Mouse (Mus musculus) MEL (cell line): ENCODE results near the gene Jmjd1c. TPM values are rescaled to one million over a fixed set of nuclear protein-coding genes. Genes with fewer than 3 reads are reported as not detected.

ENCODE experiments used
- DNase-seq: peaks from one replicate; pipeline ENCODE4 v3.0.0; 2011; ENCODE audit warnings: low read depth, low spot score
- H3K27ac ChIP-seq: 2 replicates; pipeline ENCODE4 v1.5.1; 2012; ENCODE audit warnings: low read depth, mild to moderate bottlenecking, control low read depth, low read length, moderate library complexity; ENCODE audit not compliant: control insufficient read depth
- H3K27me3 ChIP-seq, 2 experiments: fragments of 150-350 bp in 1 of 2; sonication (generic) in 1 of 2; 2 replicates each; pipeline ENCODE4 v1.6.1; 2012; ENCODE audit warnings: low read length in 2 of 2, mild to moderate bottlenecking in 2 of 2, improper control_type of control experiment in 1 of 2, moderate library complexity in 1 of 2; ENCODE audit not compliant: insufficient read depth in 2 of 2, control insufficient read depth in 1 of 2
- H3K36me3 ChIP-seq, 2 experiments: 2 replicates each; pipeline ENCODE4 v1.6.1; 2012 to 2014; ENCODE audit warnings: low read length in 2 of 2, improper control_type of control experiment in 1 of 2, inconsistent platforms in 1 of 2, mild to moderate bottlenecking in 1 of 2; ENCODE audit not compliant: insufficient read depth in 2 of 2, control insufficient read depth in 1 of 2
- H3K4me1 ChIP-seq, 2 experiments: fragments of 150-350 bp in 1 of 2; sonication (generic) in 1 of 2; 2 replicates each; pipeline ENCODE4 v1.6.1; 2012; ENCODE audit warnings: low read length in 2 of 2, improper control_type of control experiment in 1 of 2, mild to moderate bottlenecking in 1 of 2; ENCODE audit not compliant: insufficient read depth in 2 of 2, control insufficient read depth in 1 of 2
- H3K4me3 ChIP-seq, 2 experiments: fragments of 150-350 bp in 1 of 2; sonication (generic) in 1 of 2; 2 replicates each; pipeline ENCODE4 v1.5.1; 2012; ENCODE audit warnings: low read depth in 2 of 2, low read length in 2 of 2, mild to moderate bottlenecking in 2 of 2, moderate library complexity in 2 of 2, control low read depth in 1 of 2, improper control_type of control experiment in 1 of 2; ENCODE audit not compliant: control insufficient read depth in 1 of 2, insufficient read depth in 1 of 2
- H3K79me2 ChIP-seq: 2 replicates; pipeline ENCODE4 v1.6.1; 2012; ENCODE audit warnings: mild to moderate bottlenecking, low read length, moderate library complexity; ENCODE audit not compliant: control insufficient read depth, poor library complexity, insufficient read depth
- H3K9ac ChIP-seq: 2 replicates; pipeline ENCODE4 v1.6.1; 2012; ENCODE audit warnings: low read depth, mild to moderate bottlenecking, control low read depth, low read length, moderate library complexity; ENCODE audit not compliant: control insufficient read depth, poor library complexity, severe bottlenecking
- H3K9me3 ChIP-seq: fragments of 150-350 bp; sonication (generic); replicated peaks from 2 replicates; pipeline ENCODE4 v1.6.1; 2012; ENCODE audit warnings: mild to moderate bottlenecking, low read length, improper control_type of control experiment, moderate library complexity; ENCODE audit not compliant: insufficient read depth
- BHLHE40 ChIP-seq: IDR thresholded peaks from 2 replicates; pipeline ENCODE4 v1.6.1; 2012; ENCODE audit warnings: low read depth, mild to moderate bottlenecking, inconsistent platforms, low read length, improper control_type of control experiment, borderline replicate concordance
- CHD1 ChIP-seq: IDR thresholded peaks from 2 replicates; pipeline ENCODE4 v1.6.1; 2012; ENCODE audit warnings: low read depth, mild to moderate bottlenecking, inconsistent platforms, low read length, improper control_type of control experiment
- CHD2 ChIP-seq: IDR thresholded peaks from 2 replicates; pipeline ENCODE4 v1.6.1; 2011; ENCODE audit warnings: low read length, improper control_type of control experiment
- CTCF ChIP-seq, 3 experiments: IDR thresholded peaks in 2 of 3; conservative IDR thresholded peaks in 1 of 3; 2 replicates each; pipeline ENCODE4 v1.5.1; 2011 to 2012; ENCODE audit warnings: low read length in 3 of 3, low read depth in 2 of 3, mild to moderate bottlenecking in 2 of 3, improper control_type of control experiment in 1 of 3, inconsistent platforms in 1 of 3, mixed read lengths in 1 of 3, moderate library complexity in 1 of 3; ENCODE audit not compliant: control insufficient read depth in 1 of 3, insufficient read depth in 1 of 3, poor library complexity in 1 of 3, severe bottlenecking in 1 of 3
- E2F4 ChIP-seq: IDR thresholded peaks from 2 replicates; pipeline ENCODE4 v1.6.1; 2011; ENCODE audit warnings: low read depth, low read length, improper control_type of control experiment, borderline replicate concordance
- EP300 ChIP-seq, 2 experiments: IDR thresholded peaks; 2 replicates each; pipeline ENCODE4 v1.6.1; 2011; ENCODE audit warnings: improper control_type of control experiment in 2 of 2, low read length in 2 of 2, low read depth in 1 of 2, mild to moderate bottlenecking in 1 of 2
- ETS1 ChIP-seq: IDR thresholded peaks from 2 replicates; pipeline ENCODE4 v1.6.1; 2012; ENCODE audit warnings: low read depth, mild to moderate bottlenecking, inconsistent platforms, low read length, improper control_type of control experiment, moderate library complexity
- GABPA ChIP-seq: IDR thresholded peaks from 2 replicates; pipeline ENCODE4 v1.6.1; 2012; ENCODE audit warnings: low read depth, mild to moderate bottlenecking, inconsistent platforms, low read length, improper control_type of control experiment, moderate library complexity
- GATA1 ChIP-seq: IDR thresholded peaks from 2 replicates; pipeline ENCODE4 v1.6.1; 2011; ENCODE audit warnings: low read depth, low read length, improper control_type of control experiment
- HCFC1 ChIP-seq: IDR thresholded peaks from 2 replicates; pipeline ENCODE4 v1.6.1; 2012; ENCODE audit warnings: low read depth, mild to moderate bottlenecking, inconsistent platforms, low read length, improper control_type of control experiment, moderate library complexity
- JUND ChIP-seq: IDR thresholded peaks from 2 replicates; pipeline ENCODE4 v1.6.1; 2011; ENCODE audit warnings: low read depth, mild to moderate bottlenecking, improper control_type of control experiment, low read length
- KAT2A ChIP-seq: conservative IDR thresholded peaks from 2 replicates; pipeline ENCODE4 v1.6.1; 2012; ENCODE audit warnings: low read depth, low read length, improper control_type of control experiment, inconsistent platforms
- MAFK ChIP-seq: IDR thresholded peaks from 2 replicates; pipeline ENCODE4 v1.6.1; 2011; ENCODE audit warnings: low read depth, mild to moderate bottlenecking, low read length, improper control_type of control experiment, borderline replicate concordance
- MAX ChIP-seq: IDR thresholded peaks from 2 replicates; pipeline ENCODE4 v1.6.1; 2011; ENCODE audit warnings: low read length, improper control_type of control experiment
- MAZ ChIP-seq: IDR thresholded peaks from 2 replicates; pipeline ENCODE4 v1.6.1; 2012; ENCODE audit warnings: low read depth, mild to moderate bottlenecking, inconsistent platforms, low read length, improper control_type of control experiment
- MYB ChIP-seq: IDR thresholded peaks from 2 replicates; pipeline ENCODE4 v1.6.1; 2011; ENCODE audit warnings: mild to moderate bottlenecking, low read depth, low read length, improper control_type of control experiment
- MYC ChIP-seq: IDR thresholded peaks from 2 replicates; pipeline ENCODE4 v1.6.1; 2011; ENCODE audit warnings: low read depth, mild to moderate bottlenecking, low read length, improper control_type of control experiment, moderate library complexity
- NELFE ChIP-seq: IDR thresholded peaks from 2 replicates; pipeline ENCODE4 v1.6.1; 2011; ENCODE audit warnings: low read depth, low read length, improper control_type of control experiment
- NRF1 ChIP-seq: IDR thresholded peaks from 2 replicates; pipeline ENCODE4 v1.6.1; 2014; ENCODE audit warnings: low read depth, mild to moderate bottlenecking, inconsistent platforms, low read length, improper control_type of control experiment, moderate library complexity; ENCODE audit not compliant: poor library complexity, insufficient read depth, severe bottlenecking
- POLR2A ChIP-seq, 2 experiments: IDR thresholded peaks; 2 replicates each; pipeline ENCODE4 v1.6.1; 2011 to 2012; ENCODE audit warnings: low read length in 2 of 2, mild to moderate bottlenecking in 2 of 2, control low read depth in 1 of 2, improper control_type of control experiment in 1 of 2, low read depth in 1 of 2, moderate library complexity in 1 of 2; ENCODE audit not compliant: control insufficient read depth in 1 of 2, insufficient read depth in 1 of 2, poor library complexity in 1 of 2
- POLR2AphosphoS2 ChIP-seq: IDR thresholded peaks from 2 replicates; pipeline ENCODE4 v1.6.1; 2011; ENCODE audit warnings: low read length, improper control_type of control experiment
- RAD21 ChIP-seq: IDR thresholded peaks from 2 replicates; pipeline ENCODE4 v1.6.1; 2011; ENCODE audit warnings: mild to moderate bottlenecking, low read depth, low read length, improper control_type of control experiment
- RCOR1 ChIP-seq: IDR thresholded peaks from 2 replicates; pipeline ENCODE4 v1.6.1; 2012; ENCODE audit warnings: low read depth, mild to moderate bottlenecking, inconsistent platforms, low read length, improper control_type of control experiment
- SIN3A ChIP-seq: IDR thresholded peaks from 2 replicates; pipeline ENCODE4 v1.6.1; 2012; ENCODE audit warnings: low read length, improper control_type of control experiment, inconsistent platforms
- SMC3 ChIP-seq: IDR thresholded peaks from 2 replicates; pipeline ENCODE4 v1.6.1; 2011; ENCODE audit warnings: low read depth, low read length, improper control_type of control experiment
- TBP ChIP-seq: IDR thresholded peaks from 2 replicates; pipeline ENCODE4 v1.8.0; 2011; ENCODE audit warnings: low read depth, low read length, improper control_type of control experiment
- UBTF ChIP-seq: IDR thresholded peaks from 2 replicates; pipeline ENCODE4 v1.6.1; 2012; ENCODE audit warnings: low read depth, mild to moderate bottlenecking, inconsistent platforms, low read length, improper control_type of control experiment, moderate library complexity, borderline replicate concordance; ENCODE audit not compliant: insufficient read depth
- USF2 ChIP-seq, 2 experiments: IDR thresholded peaks; 2 replicates each; pipeline ENCODE4 v1.6.1; 2011 to 2012; ENCODE audit warnings: improper control_type of control experiment in 2 of 2, low read length in 2 of 2, borderline replicate concordance in 1 of 2, inconsistent platforms in 1 of 2, low read depth in 1 of 2, mild to moderate bottlenecking in 1 of 2; ENCODE audit not compliant: insufficient read depth in 1 of 2
- ZC3H11A ChIP-seq: IDR thresholded peaks from 2 replicates; pipeline ENCODE4 v1.6.1; 2012; ENCODE audit warnings: low read depth, mild to moderate bottlenecking, inconsistent platforms, low read length, improper control_type of control experiment
- ZKSCAN1 ChIP-seq: IDR thresholded peaks from 2 replicates; pipeline ENCODE4 v1.6.1; 2012; ENCODE audit warnings: low read depth, mild to moderate bottlenecking, inconsistent platforms, low read length, improper control_type of control experiment, moderate library complexity
- ZNF384 ChIP-seq: IDR thresholded peaks from 2 replicates; pipeline ENCODE4 v1.6.1; 2012; ENCODE audit warnings: low read depth, mild to moderate bottlenecking, inconsistent platforms, low read length, improper control_type of control experiment
- polyA plus RNA-seq, 2 experiments: library from polyadenylated mRNA; stranded (reverse) in 1 of 2; unstranded in 1 of 2; fragments of >175 nt in 1 of 2; fragments of >200 nt in 1 of 2; gene quantifications; 2 replicates each; pipeline versions ENCODE4 v1.2.1 to v1.2.4; 2012; ENCODE audit warnings: low replicate concordance in 2 of 2, low read depth in 1 of 2; ENCODE audit not compliant: insufficient read length in 2 of 2, insufficient read depth in 1 of 2, missing spikeins in 1 of 2
- total RNA-seq: library from RNA; depleted of rRNA; stranded (reverse); fragments of 300-350 nt; gene quantifications from 2 replicates; pipeline ENCODE4 v1.2.3, GENCODE M21; 2012

Gene Jmjd1c
- total and polyA plus RNA-seq, 3 experiments = 10.6 to 62.3 (median 15.2) TPM

DNA sequence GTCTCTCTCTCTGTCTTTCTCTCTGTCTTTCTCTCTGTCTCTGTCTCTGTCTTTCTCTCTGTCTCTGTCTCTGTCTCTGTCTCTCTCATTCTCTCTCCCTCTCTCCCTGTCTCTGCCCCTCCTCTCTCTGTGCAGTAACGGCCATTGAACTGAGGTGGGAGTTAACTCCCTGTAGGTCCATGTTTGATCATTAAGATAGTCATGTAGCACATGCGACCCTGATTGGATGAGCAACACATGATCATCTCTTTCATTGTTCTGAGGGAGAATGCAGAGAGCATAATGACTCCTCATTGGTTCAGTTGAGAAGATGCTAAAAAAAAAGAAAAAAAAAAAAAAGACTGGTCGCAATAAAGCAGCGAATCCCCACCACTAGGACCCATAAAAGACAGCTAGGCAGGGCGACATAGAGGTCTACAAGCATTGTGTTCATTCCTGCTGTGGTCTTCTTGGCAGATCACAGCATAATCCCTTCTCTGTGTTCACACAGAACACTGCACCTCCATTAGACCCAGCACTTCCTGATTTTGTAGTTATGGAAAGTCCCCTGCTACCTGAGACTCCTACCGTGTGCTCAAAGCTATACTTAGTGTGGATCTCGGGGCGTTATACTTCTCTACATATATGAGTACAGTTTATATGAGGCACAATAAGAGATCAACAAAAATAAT is 200.7 kb downstream of the Jmjd1c start (continued):
- TF ChIP-seq EP300 (IDR thresholded peaks at IDR 0.05; ENCODE audit: low read depth in 1 of 2, low read length in 2 of 2) = no peak
- TF ChIP-seq POLR2AphosphoS2 = no peak; the same call in 1 of the 2 replicates
- no peak for TF ChIP-seq GABPA
- TF ChIP-seq POLR2A (IDR thresholded peaks at IDR 0.05; ENCODE audit: control insufficient read depth in 1 of 2, insufficient read depth in 1 of 2, low read depth in 1 of 2, low read length in 2 of 2, poor library complexity in 1 of 2) = peak; percentile 16 to 29; a peak in 1 of 4 replicates
- no peak for TF ChIP-seq SIN3A
- 0 out of 2 replicates have a peak, but pooled peaks have one; percentile 4 for TF ChIP-seq ETS1
- no peak for TF ChIP-seq ZC3H11A
- no peak for TF ChIP-seq MYC

DNA sequence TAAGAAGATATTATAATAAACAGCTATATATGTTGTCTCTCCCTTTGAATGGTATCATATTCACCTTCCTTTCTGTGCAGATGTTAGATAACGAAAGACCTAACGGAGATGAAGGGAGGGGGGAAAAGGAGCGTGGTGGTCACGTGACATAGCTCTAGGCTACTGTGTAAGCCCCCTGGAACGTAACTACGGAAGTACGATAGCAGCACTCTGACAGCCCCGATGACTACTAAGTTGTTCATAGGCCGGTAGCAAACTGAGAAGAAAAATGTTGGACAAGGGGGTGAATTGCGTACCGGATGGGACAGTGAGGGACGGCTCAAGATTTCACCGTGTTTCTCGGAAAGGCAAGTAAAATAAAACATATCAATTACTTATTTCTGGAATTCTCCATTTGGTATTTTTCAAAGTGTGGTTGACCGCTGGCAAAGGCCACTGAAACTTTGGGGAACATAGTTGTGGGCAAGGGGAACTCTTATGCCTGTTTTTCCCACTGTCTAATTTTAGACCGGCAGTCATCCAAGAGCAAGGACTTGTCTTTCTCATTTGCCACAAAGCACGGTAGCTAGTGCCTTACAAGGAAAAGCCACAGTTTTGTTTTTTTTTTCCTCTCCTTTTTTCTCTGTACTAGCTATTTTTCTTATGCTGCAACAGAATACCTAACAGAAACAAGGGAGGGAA is 201.4 kb downstream of the Jmjd1c start:
- H3K27ac ChIP-seq = peak overlapping the region; percentile 100
- H3K4me3 ChIP-seq = peak overlapping the region; percentile 67 to 85
- H3K9ac ChIP-seq = peak overlapping the region; percentile 80
- peak; percentile 60; the same call in 1 of the 2 replicates for TF ChIP-seq NELFE
- no peak for TF ChIP-seq ZC3H11A
- TF ChIP-seq NRF1 = no peak
- peak in 1 of 2 experiments; percentile 76; a peak in 2 of 4 replicates for TF ChIP-seq POLR2A (IDR thresholded peaks at IDR 0.05; ENCODE audit: control insufficient read depth in 1 of 2, insufficient read depth in 1 of 2, low read depth in 1 of 2, low read length in 2 of 2, poor library complexity in 1 of 2)
- TF ChIP-seq SIN3A = peak; percentile 97
- TF ChIP-seq HCFC1 = peak; percentile 69; the same call in 1 of the 2 replicates
- peak; percentile 90 to 94 for TF ChIP-seq USF2 (IDR thresholded peaks at IDR 0.05; ENCODE audit: borderline replicate concordance in 1 of 2, insufficient read depth in 1 of 2, low read depth in 1 of 2, low read length in 2 of 2)
- TF ChIP-seq MAX = peak; percentile 95
- peak; percentile 35; the same call in 1 of the 2 replicates for TF ChIP-seq KAT2A
- TF ChIP-seq CHD2 = no peak
- TF ChIP-seq ZNF384 = no peak
- TF ChIP-seq CHD1 = peak; percentile 44; the same call in 1 of the 2 replicates
- TF ChIP-seq GATA1 = peak; percentile 92
- no peak for TF ChIP-seq JUND
- TF ChIP-seq SMC3 = no peak
- no peak for TF ChIP-seq ZKSCAN1
- no peak for TF ChIP-seq GABPA
- TF ChIP-seq MAZ = peak; percentile 99
- peak; percentile 80 for TF ChIP-seq MYB
- no peak for TF ChIP-seq RAD21
- no peak for TF ChIP-seq UBTF
- peak; percentile 84; the same call in 1 of the 2 replicates for TF ChIP-seq POLR2AphosphoS2
- TF ChIP-seq CTCF (IDR thresholded peaks at IDR 0.05 in 2 of 3, conservative IDR thresholded peaks at IDR 0.05 in 1 of 3; ENCODE audit: control insufficient read depth in 1 of 3, insufficient read depth in 1 of 3, low read depth in 2 of 3, low read length in 3 of 3, poor library complexity in 1 of 3, severe bottlenecking in 1 of 3) = no peak
- TF ChIP-seq BHLHE40 = peak; percentile 91
- TF ChIP-seq MYC = peak; percentile 84
- peak; percentile 95 for TF ChIP-seq ETS1
- TF ChIP-seq MAFK = no peak
- TF ChIP-seq TBP = peak; percentile 91
- no peak for TF ChIP-seq E2F4
- peak; percentile 10; the same call in 1 of the 2 replicates for TF ChIP-seq RCOR1

More for the DNA sequence above, 201.4 kb downstream of the Jmjd1c start:
- Histone ChIP-seq H3K36me3 (peaks cover 2 to 39% of the 10 kb centered on the region in 2 experiments; a peak in 2 of 4 replicates), H3K79me2 (peaks cover 42% of the 10 kb centered on the region), H3K9me3 (no peaks in the 10 kb centered on the region), H3K4me1 (peaks cover 15 to 44% of the 10 kb centered on the region in 2 experiments), H3K27me3 (no peaks in the 10 kb centered on the region)
- DNase-seq = peak; percentile 99
